Mouse (Mus musculus) left cerebral cortex, postnatal 14 days (tissue): ENCODE results near the gene Ugt2b5. TPM values are rescaled to one million over a fixed set of nuclear protein-coding genes. Genes with fewer than 3 reads are reported as not detected.
"Not testable (repeated sequence)": the region's sequence is repeated elsewhere in the genome, so short reads cannot be mapped to it uniquely, and the experiment has no call there.

Experiments used
- DNase-seq, 2 experiments: peaks; one replicate each; pipeline ENCODE4 v3.0.0; 2021 to 2022; ENCODE audit warnings: low spot score in 2 of 2, mixed read lengths in 1 of 2
- intact Hi-C: fragments of 180-260 bp; cut with DNase I; formaldehyde crosslinking; loops from one replicate; pipeline ENCODE4 v1.15.1; 2025
- long read RNA-seq, 2 experiments: library from polyadenylated mRNA; stranded (forward); transcript quantifications; one replicate each; pipeline ENCODE4 v2.0.0; 2021
- total RNA-seq, 2 experiments: library from RNA; stranded (reverse); gene quantifications; 2 replicates each; pipeline ENCODE4 v1.2.3; 2021

Ugt2b5 gene
- total RNA-seq = not detected
- long read RNA-seq, experiment 1 = 0 reads
- long read RNA-seq, experiment 2 = 0 reads

GRCm38 (mm10) chr5:87140196-87140595, at the start of gene Ugt2b5:
TSS of gene Ugt2b5 (minus strand) at chr5:87140318.
- intact Hi-C loops = loop anchor here (5.0 kb wide), 1 partner anchor 253 kb away; no protein-coding TSS in a partner anchor
- DNase-seq = not testable (repeated sequence)

GRCm38 (mm10) chr5:87175780-87176179, 35.7 kb upstream of the Ugt2b5 start:
- intact Hi-C loops, DNase-seq: not testable (repeated sequence)

- no peak for DNase-seq
- intact Hi-C loops = no loop called here
Observed at GRCm38 (mm10) chr5:87174671-87175070, 34.6 kb upstream of the Ugt2b5 start.

- DNase-seq = no peak
- intact Hi-C loops = no loop called here
Observed at GRCm38 (mm10) chr5:87147741-87148454, 7.8 kb upstream of the Ugt2b5 start.

GRCm38 (mm10) chr5:87142865-87143456, 2.8 kb upstream of the Ugt2b5 start:
- peak; percentile 12 to 19 for DNase-seq
- intact Hi-C loops = loop anchor here (5.0 kb wide), 1 partner anchor 256 kb away; no protein-coding TSS in a partner anchor

GRCm38 (mm10) chr5:87103697-87104096, 36.4 kb downstream of the Ugt2b5 start:
- intact Hi-C loops, DNase-seq: not testable (repeated sequence)

- DNase-seq = no peak
- intact Hi-C loops = no loop called here
Observed at GRCm38 (mm10) chr5:87092346-87093027, 47.6 kb downstream of the Ugt2b5 start, which contains the start of gene Ugt2b36. TSS of gene Ugt2b36 (minus strand) at chr5:87092555.

- DNase-seq = no peak
- intact Hi-C loops = no loop called here
Observed at GRCm38 (mm10) chr5:87091111-87091510, 49.0 kb downstream of the Ugt2b5 start.

- intact Hi-C loops = no loop called here
- DNase-seq = no peak
Observed at GRCm38 (mm10) chr5:87089264-87089663, 50.9 kb downstream of the Ugt2b5 start.

- no peak for DNase-seq
- intact Hi-C loops = no loop called here
Observed at GRCm38 (mm10) chr5:87086269-87086668, 53.8 kb downstream of the Ugt2b5 start.

Other genes with a start within 250 kb of the Ugt2b5 start
- not detected for gene Ugt2b34, start 233.4 kb downstream of the Ugt2b5 start, total RNA-seq
- gene Ugt2b1, start 213.8 kb downstream of the Ugt2b5 start, total RNA-seq = not detected
- not detected for gene Ugt2b35, start 139.5 kb downstream of the Ugt2b5 start, total RNA-seq
- not detected for gene Ugt2b36, start 47.8 kb downstream of the Ugt2b5 start, total RNA-seq
- not detected for gene Ugt2b37, start 114.5 kb upstream of the Ugt2b5 start, total RNA-seq
- gene Ugt2a3, start 196.9 kb upstream of the Ugt2b5 start, total RNA-seq = not detected